Mouse (Mus musculus): ENCODE measurements at regions not wholly inside any gene's neighbourhood (a gene's known extent, or its start where the extent isn't known, plus 50 kb on each side); places are given as distances from the start of the nearest gene placed in this dataset.

- no peak for DNase-seq
Observed at GRCm38 (mm10) chr11:79823631-79824310, 138.4 kb downstream of the Utp6 start.

- DNase-seq, result no peak
Observed at GRCm38 (mm10) chr11:79821986-79822385, 140.2 kb downstream of the Utp6 start.

- DNase-seq, result no peak
Observed at GRCm38 (mm10) chr11:79815156-79815555, 147.0 kb downstream of the Utp6 start.

- DNase-seq, result peak; percentile 38
Observed at GRCm38 (mm10) chr11:79806911-79807466, 155.2 kb downstream of the Utp6 start.

- no peak for DNase-seq
Observed at GRCm38 (mm10) chr11:79806417-79806816, 155.8 kb downstream of the Utp6 start.

GRCm38 (mm10) chr11:79805981-79806415 is 156.2 kb downstream of the Utp6 start:
- DNase-seq, result no peak

- no peak for DNase-seq
Observed at GRCm38 (mm10) chr11:79803971-79804370, 158.2 kb downstream of the Utp6 start.

- DNase-seq, result no peak
Observed at GRCm38 (mm10) chr11:79803006-79803405, 159.2 kb downstream of the Utp6 start.

GRCm38 (mm10) chr11:79802566-79802965 is 159.6 kb downstream of the Utp6 start:
- DNase-seq, result no peak

- DNase-seq, result no peak
Observed at GRCm38 (mm10) chr11:79800256-79800655, 161.9 kb downstream of the Utp6 start.

GRCm38 (mm10) chr11:79788251-79788741 is 173.9 kb downstream of the Utp6 start:
- no peak for DNase-seq

- DNase-seq, result no peak
Observed at GRCm38 (mm10) chr11:79787766-79788165, 174.4 kb downstream of the Utp6 start.

GRCm38 (mm10) chr11:79784071-79784470 is 178.1 kb downstream of the Utp6 start:
- DNase-seq, result no peak

- DNase-seq, result no peak
Observed at GRCm38 (mm10) chr11:79781966-79782365, 180.2 kb downstream of the Utp6 start.

GRCm38 (mm10) chr11:79779756-79780155 is 182.4 kb downstream of the Utp6 start:
- no peak for DNase-seq

- no peak for DNase-seq
Observed at GRCm38 (mm10) chr11:79778522-79778921, 183.7 kb downstream of the Utp6 start.

GRCm38 (mm10) chr11:79777988-79778387 is 184.2 kb downstream of the Utp6 start:
- DNase-seq, result no peak

GRCm38 (mm10) chr11:79776577-79776976 is 185.6 kb downstream of the Rab11fip4 start:
- no peak for DNase-seq

- no peak for DNase-seq
Observed at GRCm38 (mm10) chr11:79773755-79774154, 182.7 kb downstream of the Rab11fip4 start.

GRCm38 (mm10) chr11:79771431-79771830 is 180.4 kb downstream of the Rab11fip4 start:
- DNase-seq, result no peak

- no peak for DNase-seq
Observed at GRCm38 (mm10) chr11:79767111-79767510, 176.1 kb downstream of the Rab11fip4 start.

- DNase-seq, result no peak
Observed at GRCm38 (mm10) chr11:79766036-79766435, 175.0 kb downstream of the Rab11fip4 start.

GRCm38 (mm10) chr11:79765396-79765795 is 174.4 kb downstream of the Rab11fip4 start:
- no peak for DNase-seq

- no peak for DNase-seq
Observed at GRCm38 (mm10) chr11:79764026-79764425, 173.0 kb downstream of the Rab11fip4 start.

- no peak for DNase-seq
Observed at GRCm38 (mm10) chr11:79762654-79763053, 171.6 kb downstream of the Rab11fip4 start.
